7 mouse cellular contexts compared by ENCODE assay signal in the genomic region with DNA sequence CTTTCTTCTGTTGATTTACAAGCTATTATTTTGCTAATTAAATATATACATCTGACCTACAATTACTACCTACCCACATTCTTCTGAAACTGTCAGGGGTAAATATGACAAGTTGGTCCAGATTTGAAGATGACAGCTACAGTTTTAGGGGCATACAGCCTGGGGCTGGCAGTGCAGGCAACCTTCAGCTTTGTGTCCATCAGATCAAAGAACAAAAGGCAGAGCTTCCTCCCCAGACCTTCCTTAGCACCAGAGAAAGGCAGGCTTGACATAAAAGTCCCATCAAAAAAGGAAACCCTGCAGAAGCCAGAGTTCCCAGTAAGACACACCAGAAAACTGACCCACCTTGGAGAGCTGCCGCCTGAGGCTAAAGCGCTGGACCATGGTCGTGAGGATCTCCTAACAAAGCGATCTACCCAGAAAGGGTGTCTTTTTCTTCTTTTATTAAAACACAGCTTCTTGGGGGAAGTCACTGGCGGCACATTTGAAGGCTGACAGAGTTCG.
DNase-seq lines count a peak whose midpoint lies in the region; ATAC-seq and TF ChIP-seq lines count a peak whose summit lies in the region.

No protein-coding gene starts in this region.

- peak overlapping the region; percentile 42; the same call in 1 of the 2 replicates for H3K4me3 ChIP-seq in spleen, adult 2 months (ENCODE audit: extremely low read depth, insufficient read depth, insufficient read length)
- peak overlapping the region; percentile 66 for H3K4me3 ChIP-seq in forebrain, embryonic 13.5 days
- H3K4me3 ChIP-seq in liver, embryonic 11.5 days (ENCODE audit: low read depth, low read length), result peak overlapping the region; percentile 70
- H3K4me3 ChIP-seq in stomach, embryonic 16.5 days (replicated peaks; ENCODE audit: low read length), result peak overlapping the region; percentile 55

- H3K36me3 ChIP-seq in spleen, adult 2 months (ENCODE audit: control insufficient read depth, insufficient read depth, low read length), result no peaks in the 10 kb centered on the region; the same call in 1 of the 2 replicates
- no peaks in the 10 kb centered on the region for H3K36me3 ChIP-seq in forebrain, embryonic 13.5 days (ENCODE audit: poor library complexity, severe bottlenecking)
- no peaks in the 10 kb centered on the region for H3K36me3 ChIP-seq in liver, embryonic 11.5 days (ENCODE audit: control insufficient read depth, insufficient read depth, low read length)
- H3K36me3 ChIP-seq in stomach, embryonic 16.5 days (ENCODE audit: control insufficient read depth, insufficient read depth, low read length), result no peaks in the 10 kb centered on the region

- no peaks in the 10 kb centered on the region for H3K4me1 ChIP-seq in spleen, adult 2 months (ENCODE audit: control insufficient read depth, insufficient read depth, insufficient read length)
- peaks cover 31% of the 10 kb centered on the region for H3K4me1 ChIP-seq in forebrain, embryonic 13.5 days
- peaks cover 17% of the 10 kb centered on the region for H3K4me1 ChIP-seq in liver, embryonic 11.5 days (replicated peaks; ENCODE audit: control insufficient read depth, insufficient read depth, low read length)
- peaks cover 6% of the 10 kb centered on the region; the same call in 1 of the 2 replicates for H3K4me1 ChIP-seq in stomach, embryonic 16.5 days (ENCODE audit: control insufficient read depth, insufficient read depth, low read length)

- peak overlapping the region; percentile 84 for H3K9ac ChIP-seq in forebrain, embryonic 13.5 days
- H3K9ac ChIP-seq in liver, embryonic 11.5 days (ENCODE audit: low read depth, low read length), result peak overlapping the region; percentile 64
- H3K9ac ChIP-seq in stomach, embryonic 16.5 days (ENCODE audit: low read length), result peak overlapping the region; percentile 66

- no peaks in the 10 kb centered on the region for H3K27me3 ChIP-seq in spleen, adult 2 months (ENCODE audit: control insufficient read depth, insufficient read depth, low read length)
- no peaks in the 10 kb centered on the region for H3K27me3 ChIP-seq in forebrain, embryonic 13.5 days
- H3K27me3 ChIP-seq in liver, embryonic 11.5 days (replicated peaks; ENCODE audit: control insufficient read depth, insufficient read depth, low read length), result no peaks in the 10 kb centered on the region
- H3K27me3 ChIP-seq in stomach, embryonic 16.5 days (ENCODE audit: control insufficient read depth, insufficient read depth, low read length), result no peaks in the 10 kb centered on the region

- H3K9me3 ChIP-seq in forebrain, embryonic 13.5 days (replicated peaks), result no peaks in the 10 kb centered on the region
- H3K9me3 ChIP-seq in liver, embryonic 11.5 days (ENCODE audit: control insufficient read depth, low read length), result no peaks in the 10 kb centered on the region
- H3K9me3 ChIP-seq in stomach, embryonic 16.5 days (replicated peaks; ENCODE audit: control insufficient read depth, low read length), result no peaks in the 10 kb centered on the region

- peak; percentile 44 for ATAC-seq in forebrain, embryonic 13.5 days
- ATAC-seq in liver, embryonic 11.5 days (replicated peaks; ENCODE audit: low FRiP score), result 0 out of 2 replicates have a peak, but pooled peaks have one; percentile 7
- no peak for ATAC-seq in stomach, embryonic 16.5 days (ENCODE audit: insufficient read depth, low FRiP score)

- H3K4me2 ChIP-seq in forebrain, embryonic 13.5 days, result peak overlapping the region; percentile 80
- peak overlapping the region; percentile 98 for H3K4me2 ChIP-seq in liver, embryonic 11.5 days
- H3K4me2 ChIP-seq in stomach, embryonic 16.5 days (ENCODE audit: low read depth, low read length), result peak overlapping the region; percentile 86

- 35% methylated on average over 6 of the region's 6 CpGs for WGBS in spleen, adult 2 months
- 2% methylated on average over 6 of the region's 6 CpGs for WGBS in forebrain, embryonic 13.5 days
- 9% methylated on average over 6 of the region's 6 CpGs for WGBS in liver, embryonic 11.5 days
- 13% methylated on average over 6 of the region's 6 CpGs for WGBS in stomach, embryonic 16.5 days

- TF ChIP-seq POLR2A in spleen, adult 2 months (IDR thresholded peaks at IDR 0.05; ENCODE audit: low read depth, low read length), result no peak

- H3K27ac ChIP-seq in spleen, adult 2 months (ENCODE audit: insufficient read depth, low read length), result no peak overlapping the region
- H3K27ac ChIP-seq in forebrain, embryonic 13.5 days, result peak overlapping the region; percentile 92
- no peak overlapping the region for H3K27ac ChIP-seq in liver, embryonic 11.5 days (ENCODE audit: low read depth, low read length)
- H3K27ac ChIP-seq in stomach, embryonic 16.5 days (ENCODE audit: low read length), result peak overlapping the region; percentile 60; the same call in 1 of the 2 replicates

- no peak for DNase-seq in spleen, adult 2 months (ENCODE audit: low read depth in 1 of 2, low spot score in 2 of 2)
- no peak for DNase-seq in spleen, adult 18-20 months
- no peak for DNase-seq in liver, embryonic 11.5 days (ENCODE audit: low spot score)
- no peak for DNase-seq in urinary bladder, postnatal 25 days (ENCODE audit: low spot score)
- no peak for DNase-seq in cerebellum, adult 9-11 months

- no peak for TF ChIP-seq CTCF in spleen, adult 2 months (IDR thresholded peaks at IDR 0.05; ENCODE audit: extremely low read depth, insufficient read depth, insufficient read length, insufficient replicate concordance)

Comparison
In these comparisons a context has a peak if more than half of its experiments do, and no peak if none do; other contexts are left out.
1. H3K27ac ChIP-seq: peak in forebrain, embryonic 13.5 days (single experiment) and stomach, embryonic 16.5 days (single experiment); none in spleen, adult 2 months (single experiment) and liver, embryonic 11.5 days (single experiment).
2. Peak in every context shown above with its lines, with median percentiles within 50 percentile points of each other: H3K4me3 ChIP-seq, H3K4me2 ChIP-seq and H3K9ac ChIP-seq.